7 mouse cellular contexts compared by ENCODE assay signal in the genomic region with DNA sequence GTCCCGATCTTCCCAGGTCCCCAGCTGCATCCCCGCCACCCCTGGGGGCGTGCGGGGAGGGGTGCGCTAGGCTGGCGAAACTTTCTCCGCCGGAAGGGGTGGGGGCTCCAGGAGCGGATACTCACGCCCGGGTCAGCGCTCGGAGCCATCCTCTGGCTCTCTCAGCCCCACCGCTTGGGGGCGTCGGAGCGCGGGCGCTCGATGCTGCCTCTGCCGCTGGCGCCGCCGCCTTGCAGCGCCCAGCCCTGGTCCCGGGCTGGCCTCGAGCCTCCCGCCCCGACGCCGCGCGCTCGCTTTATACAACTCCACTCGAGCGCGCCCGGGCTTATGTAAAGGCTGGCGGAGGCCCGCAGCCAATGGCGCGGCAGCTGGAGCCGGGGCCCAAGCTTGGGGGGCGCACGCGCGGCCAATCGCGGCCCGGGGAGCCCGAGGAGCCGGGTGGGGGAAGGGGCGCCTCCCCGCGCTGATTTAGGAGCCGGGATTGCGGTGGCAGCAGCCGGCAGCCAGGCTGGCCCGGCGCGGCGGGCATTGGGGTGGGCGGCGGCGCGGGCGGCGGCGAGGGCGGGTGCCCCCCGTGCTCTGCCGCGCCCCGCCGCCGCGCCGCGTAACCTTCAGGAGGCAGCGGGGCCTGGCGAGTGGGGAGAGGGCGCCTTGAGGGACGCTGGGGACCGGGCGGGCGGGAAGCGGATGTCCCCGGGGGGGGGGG. TPM values are rescaled to one million over a fixed set of nuclear protein-coding genes. Genes with fewer than 3 reads are reported as not detected.
DNase-seq lines count a peak whose midpoint lies in the region; ATAC-seq lines count a peak whose summit lies in the region.

Gene Crtac1 (minus strand): TSS at position 299 of the 706 bp plus-strand sequence.

- under 1% methylated on average over 58 of the region's 88 CpGs for WGBS in forebrain, embryonic 15.5 days
- under 1% methylated on average over 63 of the region's 88 CpGs for WGBS in intestine, embryonic 15.5 days
- under 1% methylated on average over 54 of the region's 88 CpGs for WGBS in midbrain, embryonic 16.5 days

- peak within 1 kb of the TSS; percentile 83 for H3K4me2 ChIP-seq in forebrain, embryonic 15.5 days (replicated peaks)
- H3K4me2 ChIP-seq in intestine, embryonic 15.5 days (replicated peaks) = peak within 1 kb of the TSS; percentile 88
- H3K4me2 ChIP-seq in midbrain, embryonic 16.5 days (ENCODE audit: low read length) = peak within 1 kb of the TSS; percentile 74

- H3K9ac ChIP-seq in forebrain, embryonic 15.5 days (replicated peaks) = peak within 1 kb of the TSS; percentile 60
- H3K9ac ChIP-seq in intestine, embryonic 15.5 days = peak within 1 kb of the TSS; percentile 48
- H3K9ac ChIP-seq in midbrain, embryonic 16.5 days (ENCODE audit: low read depth, low read length) = peak within 1 kb of the TSS; percentile 87

- H3K4me1 ChIP-seq in forebrain, embryonic 15.5 days = peaks cover 18% of the 10 kb centered on the region
- H3K4me1 ChIP-seq in intestine, embryonic 15.5 days (replicated peaks) = peaks cover 10% of the 10 kb centered on the region
- peaks cover 14% of the 10 kb centered on the region for H3K4me1 ChIP-seq in midbrain, embryonic 16.5 days (ENCODE audit: control insufficient read depth, insufficient read depth, low read length)

- peak within 1 kb of the TSS; percentile 62 for H3K4me3 ChIP-seq in forebrain, embryonic 15.5 days
- H3K4me3 ChIP-seq in intestine, embryonic 15.5 days (replicated peaks) = peak within 1 kb of the TSS; percentile 54
- peak within 1 kb of the TSS; percentile 69 for H3K4me3 ChIP-seq in midbrain, embryonic 16.5 days (ENCODE audit: low read depth, low read length)

- intact Hi-C loops in left cerebral cortex, postnatal 25 days (cut with DNase I) = loop anchor here (2.0 to 5.0 kb wide), 2 partner anchors 86 to 115 kb away; partner anchors contain the start of gene R3hcc1l

- H3K27ac ChIP-seq in forebrain, embryonic 15.5 days (replicated peaks) = peak within 1 kb of the TSS; percentile 71
- H3K27ac ChIP-seq in intestine, embryonic 15.5 days = no peak within 1 kb of the TSS
- peak within 1 kb of the TSS; percentile 89 for H3K27ac ChIP-seq in midbrain, embryonic 16.5 days (ENCODE audit: low read length)

- H3K36me3 ChIP-seq in forebrain, embryonic 15.5 days = no peaks in the 10 kb centered on the region
- no peaks in the 10 kb centered on the region for H3K36me3 ChIP-seq in intestine, embryonic 15.5 days
- no peaks in the 10 kb centered on the region for H3K36me3 ChIP-seq in midbrain, embryonic 16.5 days (ENCODE audit: control insufficient read depth, insufficient read depth, low read length)

- DNase-seq in adrenal gland, adult 2 months = peak; percentile 32
- peak; percentile 44 for DNase-seq in cerebellum, adult 11 months
- DNase-seq in left cerebral cortex, postnatal 25 days (ENCODE audit: low spot score in 2 of 2) = peak; percentile 89 to 93
- peak; percentile 61 for DNase-seq in testis, postnatal 10 days (ENCODE audit: low spot score)

- H3K27me3 ChIP-seq in forebrain, embryonic 15.5 days = peaks cover 9% of the 10 kb centered on the region; the same call in 1 of the 2 replicates
- peaks cover 64% of the 10 kb centered on the region for H3K27me3 ChIP-seq in intestine, embryonic 15.5 days (replicated peaks)
- H3K27me3 ChIP-seq in midbrain, embryonic 16.5 days (ENCODE audit: control insufficient read depth, insufficient read depth, low read depth, low read length) = no peaks in the 10 kb centered on the region

- ATAC-seq in forebrain, embryonic 15.5 days (replicated peaks) = peak; percentile 93
- peak; percentile 91 for ATAC-seq in intestine, embryonic 15.5 days
- ATAC-seq in midbrain, embryonic 16.5 days = peak; percentile 94

- no peaks in the 10 kb centered on the region for H3K9me3 ChIP-seq in forebrain, embryonic 15.5 days
- H3K9me3 ChIP-seq in intestine, embryonic 15.5 days = no peaks in the 10 kb centered on the region
- H3K9me3 ChIP-seq in midbrain, embryonic 16.5 days (replicated peaks; ENCODE audit: control insufficient read depth, low read length, poor library complexity, severe bottlenecking) = no peaks in the 10 kb centered on the region

RNA-seq across cellular contexts. Expression of gene Crtac1, which starts in this region (rescaled TPM):
- under 1 TPM; 0.23 to 0.73 TPM for total RNA-seq in adrenal gland, adult 2 months (2021)
- 0.43 and 0.60 TPM in 2 replicates for polyA plus RNA-seq in adrenal gland, adult 2 months (2012; rRNA removed)
- polyA plus RNA-seq in forebrain, embryonic 15.5 days (2015; fragmentation: Nextera tagmentation; extraction: Ambion mirVana) = 20.4 TPM in 2 replicates
- polyA plus RNA-seq in intestine, embryonic 15.5 days (2015; fragmentation: Nextera tagmentation; extraction: Ambion mirVana) = 5.3 and 5.8 TPM in 2 replicates
- total RNA-seq in left cerebral cortex, postnatal 25 days (2021) = 10 to 100 TPM; 59.1 to 72.7 TPM
- 26.0 and 34.0 TPM in 2 replicates for polyA plus RNA-seq in midbrain, embryonic 16.5 days (2015; fragmentation: Nextera tagmentation; extraction: Ambion mirVana)

Comparison
In these comparisons a context has a peak if more than half of its experiments do, and no peak if none do; other contexts are left out.
1. RNA of gene Crtac1 (total RNA-seq): 59.1 to 72.7 TPM in left cerebral cortex, postnatal 25 days; 0.23 to 0.73 TPM in adrenal gland, adult 2 months; every median in the first group is over 10 times any median in the second.
2. Peak in DNase-seq in adrenal gland, adult 2 months; RNA of the gene not detected or under 1 TPM.
3. DNase-seq: peak in every context shown above with its lines; median percentile 91 in left cerebral cortex, postnatal 25 days; 61 in testis, postnatal 10 days; 44 in cerebellum, adult 11 months; 32 in adrenal gland, adult 2 months.
4. Peak in every context shown above with its lines, with median percentiles within 50 percentile points of each other: ATAC-seq, H3K4me2 ChIP-seq, H3K4me3 ChIP-seq and H3K9ac ChIP-seq.